Mouse (Mus musculus) midbrain, embryonic 16.5 days (tissue): ENCODE results near the gene Ubxn4. TPM values are rescaled to one million over a fixed set of nuclear protein-coding genes. Genes with fewer than 3 reads are reported as not detected.
"Not testable (repeated sequence)": the region's sequence is repeated elsewhere in the genome, so short reads cannot be mapped to it uniquely, and the experiment has no call there.

Experiments
- ATAC-seq: fragments of 200-750 bp; cut with Nextera tagmentation; 2 replicates; pipeline ENCODE4 v1.8.0; 2017; ENCODE audit warnings: moderate TSS enrichment
- H3K27ac ChIP-seq: fragments of 300-500 bp; sonication (generic); 2 replicates; pipeline ENCODE4 v1.5.1; 2014; ENCODE audit warnings: mild to moderate bottlenecking, low read length, mixed read lengths
- H3K27me3 ChIP-seq: fragments of 300-500 bp; sonication (generic); 2 replicates; pipeline ENCODE4 v1.6.1; 2014; ENCODE audit warnings: low read depth, low read length, mixed read lengths; ENCODE audit not compliant: control insufficient read depth, insufficient read depth
- H3K36me3 ChIP-seq: fragments of 300-500 bp; sonication (generic); 2 replicates; pipeline ENCODE4 v1.6.1; 2014; ENCODE audit warnings: mild to moderate bottlenecking, low read length, moderate library complexity, mixed read lengths; ENCODE audit not compliant: control insufficient read depth, insufficient read depth
- H3K4me1 ChIP-seq: fragments of 300-500 bp; sonication (generic); 2 replicates; pipeline ENCODE4 v1.6.1; 2014; ENCODE audit warnings: mild to moderate bottlenecking, low read length, mixed read lengths; ENCODE audit not compliant: control insufficient read depth, insufficient read depth
- H3K4me2 ChIP-seq: fragments of 300-500 bp; sonication (generic); 2 replicates; pipeline ENCODE4 v1.6.1; 2014; ENCODE audit warnings: mild to moderate bottlenecking, low read length, mixed read lengths
- H3K4me3 ChIP-seq: fragments of 300-500 bp; sonication (generic); 2 replicates; pipeline ENCODE4 v1.5.1; 2014; ENCODE audit warnings: low read depth, mild to moderate bottlenecking, low read length, moderate library complexity, mixed read lengths
- H3K9ac ChIP-seq: fragments of 300-500 bp; sonication (generic); 2 replicates; pipeline ENCODE4 v1.6.1; 2014; ENCODE audit warnings: low read depth, low read length, mixed read lengths
- H3K9me3 ChIP-seq: fragments of 300-500 bp; sonication (generic); replicated peaks from 2 replicates; pipeline ENCODE4 v1.6.1; 2014; ENCODE audit warnings: mild to moderate bottlenecking, low read length, mixed read lengths; ENCODE audit not compliant: control insufficient read depth, poor library complexity, severe bottlenecking
- WGBS: fragments of 180-500 bp; shearing (Covaris S2); extraction: QIAGEN DNeasy Blood & Tissue Kit; methylation state at CpG from one replicate; pipeline ENCODE4 v1.1.7; 2014; 5-methylcytosine and 5-hydroxymethylcytosine counted together
- polyA plus RNA-seq: library from polyadenylated mRNA; unstranded; fragments of >200 nt; fragmentation: Nextera tagmentation; extraction: Ambion mirVana; gene quantifications from 2 replicates; pipeline ENCODE4 v1.2.1, GENCODE M21; 2015

Ubxn4 gene
- polyA plus RNA-seq, 1 experiment from 2014 or later = 78.7 TPM

GRCm38 (mm10) chr1:128267061-128267460 is 23.3 kb downstream of the Ubxn4 start:
- not testable (repeated sequence) for H3K9me3 ChIP-seq, H3K4me1 ChIP-seq, H3K27me3 ChIP-seq, H3K27ac ChIP-seq, H3K4me3 ChIP-seq, ATAC-seq, H3K4me2 ChIP-seq, H3K9ac ChIP-seq
- 79% methylated on average over 7 of the region's 7 CpGs for WGBS
- H3K36me3 ChIP-seq = peaks cover 49% of the 10 kb centered on the region

GRCm38 (mm10) chr1:128270731-128271130 is 27.0 kb downstream of the Ubxn4 start:
- no peaks in the 10 kb centered on the region for H3K9me3 ChIP-seq
- H3K27me3 ChIP-seq = no peaks in the 10 kb centered on the region
- H3K4me3 ChIP-seq = no peak overlapping the region
- H3K9ac ChIP-seq = no peak overlapping the region
- no peak for ATAC-seq
- WGBS = 99% methylated on average over 3 of the region's 3 CpGs
- peaks cover 51% of the 10 kb centered on the region for H3K36me3 ChIP-seq
- no peak overlapping the region for H3K27ac ChIP-seq
- no peaks in the 10 kb centered on the region for H3K4me1 ChIP-seq
- no peak overlapping the region for H3K4me2 ChIP-seq

GRCm38 (mm10) chr1:128275908-128276307 is 32.1 kb downstream of the Ubxn4 start:
- Histone ChIP-seq H3K4me3 (no peak overlapping the region), H3K36me3 (peaks cover 50% of the 10 kb centered on the region), H3K9ac (no peak overlapping the region), H3K9me3 (no peaks in the 10 kb centered on the region), H3K27me3 (no peaks in the 10 kb centered on the region), H3K27ac (no peak overlapping the region), H3K4me2 (no peak overlapping the region), H3K4me1 (no peaks in the 10 kb centered on the region)
- ATAC-seq = no peak
- 93% methylated on average over 1 of the region's 1 CpGs for WGBS

GRCm38 (mm10) chr1:128278563-128278962 is 34.8 kb downstream of the Ubxn4 start:
- no peak for ATAC-seq
- Histone ChIP-seq H3K4me1 (no peaks in the 10 kb centered on the region), H3K4me2 (no peak overlapping the region), H3K36me3 (peaks cover 43% of the 10 kb centered on the region), H3K27me3 (no peaks in the 10 kb centered on the region), H3K9ac (no peak overlapping the region), H3K27ac (no peak overlapping the region), H3K4me3 (no peak overlapping the region), H3K9me3 (no peaks in the 10 kb centered on the region)
- 97% methylated on average over 3 of the region's 3 CpGs for WGBS

- H3K27ac ChIP-seq = no peak overlapping the region
- 98% methylated on average over 3 of the region's 3 CpGs for WGBS
- H3K36me3 ChIP-seq = peaks cover 22% of the 10 kb centered on the region
- no peaks in the 10 kb centered on the region for H3K27me3 ChIP-seq
- H3K4me3 ChIP-seq = no peak overlapping the region
- no peaks in the 10 kb centered on the region for H3K4me1 ChIP-seq
- H3K9me3 ChIP-seq = no peaks in the 10 kb centered on the region
- no peak for ATAC-seq
- H3K9ac ChIP-seq = no peak overlapping the region
- H3K4me2 ChIP-seq = no peak overlapping the region
Measured at GRCm38 (mm10) chr1:128281753-128282152, 38.0 kb downstream of the Ubxn4 start.

- Histone ChIP-seq H3K9ac (no peak overlapping the region), H3K4me1 (no peaks in the 10 kb centered on the region), H3K9me3 (no peaks in the 10 kb centered on the region), H3K27ac (no peak overlapping the region), H3K36me3 (peaks cover 17% of the 10 kb centered on the region), H3K4me3 (no peak overlapping the region), H3K4me2 (no peak overlapping the region), H3K27me3 (no peaks in the 10 kb centered on the region)
- 100% methylated on average over 3 of the region's 3 CpGs for WGBS
- ATAC-seq = no peak
Measured at GRCm38 (mm10) chr1:128282924-128283323, 39.2 kb downstream of the Ubxn4 start.

GRCm38 (mm10) chr1:128284157-128284690 is 40.5 kb downstream of the Ubxn4 start:
- H3K9me3 ChIP-seq = no peaks in the 10 kb centered on the region
- no peak overlapping the region for H3K4me3 ChIP-seq
- H3K27ac ChIP-seq = no peak overlapping the region
- peaks cover 8% of the 10 kb centered on the region; the same call in 1 of the 2 replicates for H3K36me3 ChIP-seq
- no peaks in the 10 kb centered on the region for H3K27me3 ChIP-seq
- H3K4me2 ChIP-seq = no peak overlapping the region
- no peaks in the 10 kb centered on the region for H3K4me1 ChIP-seq
- no peak overlapping the region for H3K9ac ChIP-seq
- no peak for ATAC-seq
- 92% methylated on average over 8 of the region's 8 CpGs for WGBS

GRCm38 (mm10) chr1:128285136-128285535 is 41.4 kb downstream of the Ubxn4 start:
- no peak overlapping the region for H3K27ac ChIP-seq
- no peaks in the 10 kb centered on the region for H3K9me3 ChIP-seq
- no peaks in the 10 kb centered on the region for H3K27me3 ChIP-seq
- no peak overlapping the region for H3K4me3 ChIP-seq
- H3K36me3 ChIP-seq = peaks cover 3% of the 10 kb centered on the region; the same call in 1 of the 2 replicates
- no peak for ATAC-seq
- H3K9ac ChIP-seq = no peak overlapping the region
- WGBS = 76% methylated on average over 9 of the region's 9 CpGs
- no peak overlapping the region for H3K4me2 ChIP-seq
- no peaks in the 10 kb centered on the region for H3K4me1 ChIP-seq

- Histone ChIP-seq H3K9me3 (no peaks in the 10 kb centered on the region), H3K27ac (no peak overlapping the region), H3K36me3 (no peaks in the 10 kb centered on the region), H3K9ac (no peak overlapping the region), H3K4me3 (no peak overlapping the region), H3K4me2 (no peak overlapping the region), H3K4me1 (no peaks in the 10 kb centered on the region), H3K27me3 (no peaks in the 10 kb centered on the region)
- 85% methylated on average over 5 of the region's 5 CpGs for WGBS
- ATAC-seq = no peak
Measured at GRCm38 (mm10) chr1:128290295-128290694, 46.5 kb downstream of the Ubxn4 start.
